Mouse (Mus musculus): ENCODE measurements around the gene Clmn.

- no peak for TF ChIP-seq CTCF (IDR thresholded peaks at IDR 0.05)
- no peak for TF ChIP-seq EP300 (IDR thresholded peaks at IDR 0.05)
Observed at GRCm38 (mm10) chr12:104912281-104912933, 47.5 kb upstream of the Clmn start.
